Mouse (Mus musculus): Measurements from ENCODE around the gene Cpa4. TPM values are rescaled to one million over a fixed set of nuclear protein-coding genes. Genes with fewer than 3 reads are reported as not detected.

Gene Cpa4
- total and polyA plus RNA-seq, 3 experiments, result not detected

DNA sequence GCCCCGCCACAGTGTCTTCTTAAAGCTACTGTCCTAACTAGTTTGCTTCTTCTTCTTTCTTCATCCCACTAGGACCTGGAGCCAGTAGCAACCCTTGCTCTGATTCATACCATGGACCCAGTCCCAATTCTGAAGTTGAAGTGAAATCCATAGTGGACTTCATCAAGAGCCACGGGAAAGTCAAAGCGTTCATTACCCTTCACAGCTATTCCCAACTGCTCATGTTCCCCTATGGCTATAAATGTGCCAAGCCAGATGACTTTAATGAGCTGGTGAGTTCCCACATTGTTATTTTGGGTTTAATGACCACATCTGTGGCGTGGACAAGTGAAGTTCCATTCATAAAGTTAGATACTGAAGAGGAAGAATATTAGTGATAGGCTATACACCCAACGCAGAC is 14.1 kb upstream of the Cpa4 start:
- Histone ChIP-seq H3K36me3 (ENCODE audit: control insufficient read depth, insufficient read depth, low read length) (no peaks in the 10 kb centered on the region), H3K4me1 (ENCODE audit: control insufficient read depth, insufficient read depth, low read length) (no peaks in the 10 kb centered on the region; the same call in 1 of the 2 replicates), H3K27ac (no peak overlapping the region), H3K9ac (ENCODE audit: low read depth, low read length) (no peak overlapping the region), H3K79me2 (replicated peaks; ENCODE audit: control insufficient read depth, insufficient read depth, low read length) (no peaks in the 10 kb centered on the region), H3K4me3 (no peak overlapping the region), H3K27me3 (ENCODE audit: control insufficient read depth, insufficient read depth, low read length) (no peaks in the 10 kb centered on the region)
- WGBS, result 89% methylated on average over 5 of the region's 5 CpGs
- intact Hi-C loops (cut with DNase I), result no loop called here
- no peak for TF ChIP-seq POLR2A (IDR thresholded peaks at IDR 0.05; ENCODE audit: insufficient read depth, low read depth, low read length)
- TF ChIP-seq CTCF (IDR thresholded peaks at IDR 0.05), result no peak
- no peak for TF ChIP-seq EP300 (IDR thresholded peaks at IDR 0.05; ENCODE audit: insufficient read depth, low read depth, low read length)
- no peak for DNase-seq

DNA sequence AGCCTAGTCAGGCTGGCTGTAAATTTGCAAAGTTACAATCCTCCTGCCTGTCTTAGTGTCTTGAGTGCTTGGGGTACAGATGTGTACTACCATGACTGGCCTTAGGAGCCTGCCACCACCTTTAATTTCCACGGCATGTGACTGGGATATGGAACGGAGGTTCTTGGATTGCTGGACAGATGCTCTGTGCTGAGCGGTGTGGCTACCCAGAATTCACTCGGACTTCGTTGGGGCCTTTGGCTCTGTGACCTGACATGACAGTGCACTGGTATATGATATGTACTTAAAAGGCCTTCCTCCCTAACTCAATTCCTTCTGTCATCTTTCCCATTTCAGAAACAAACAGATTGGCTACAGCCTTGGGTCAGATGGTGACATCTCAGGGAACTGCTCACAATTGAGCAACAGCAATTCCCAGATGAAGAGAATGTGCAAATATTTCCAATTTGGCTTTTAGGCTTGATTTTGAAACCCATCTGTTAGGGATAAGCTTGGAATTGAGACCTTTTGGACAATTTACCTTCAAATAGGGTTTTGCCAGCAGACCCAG is 13.5 kb upstream of the Cpa4 start:
- Histone ChIP-seq H3K79me2 (replicated peaks; ENCODE audit: control insufficient read depth, insufficient read depth, low read length) (no peaks in the 10 kb centered on the region), H3K27me3 (ENCODE audit: control insufficient read depth, insufficient read depth, low read length) (no peaks in the 10 kb centered on the region), H3K27ac (no peak overlapping the region), H3K9ac (ENCODE audit: low read depth, low read length) (no peak overlapping the region), H3K36me3 (ENCODE audit: control insufficient read depth, insufficient read depth, low read length) (no peaks in the 10 kb centered on the region), H3K4me1 (ENCODE audit: control insufficient read depth, insufficient read depth, low read length) (no peaks in the 10 kb centered on the region; the same call in 1 of the 2 replicates), H3K4me3 (no peak overlapping the region)
- intact Hi-C loops (cut with DNase I), result no loop called here
- TF ChIP-seq CTCF (IDR thresholded peaks at IDR 0.05) (no peak), EP300 (IDR thresholded peaks at IDR 0.05; ENCODE audit: insufficient read depth, low read depth, low read length) (no peak)
- WGBS, result 83% methylated on average over 5 of the region's 5 CpGs
- no peak for DNase-seq

DNA sequence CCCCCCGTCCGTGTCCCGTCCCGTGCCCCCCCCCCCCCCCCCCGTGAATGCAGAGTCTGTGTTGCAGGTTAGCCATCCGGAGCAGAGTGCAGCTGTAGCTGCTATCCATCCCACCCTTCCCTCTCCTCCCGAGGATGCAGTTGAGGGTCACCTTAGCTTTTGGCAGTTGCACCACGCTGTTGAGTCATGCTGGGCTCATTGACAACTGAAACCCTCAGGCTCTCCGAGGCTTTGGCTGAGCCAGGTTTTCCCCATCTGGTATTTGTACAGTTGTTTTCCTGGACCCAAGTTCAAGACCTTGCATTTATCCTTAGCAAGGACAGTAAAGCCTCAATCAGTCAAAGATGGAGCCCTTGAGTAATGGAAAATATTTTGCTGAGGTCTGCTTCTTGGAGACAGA is 12.1 kb upstream of the Cpa4 start:
- TF ChIP-seq EP300 (IDR thresholded peaks at IDR 0.05; ENCODE audit: insufficient read depth, low read depth, low read length) (no peak), POLR2A (IDR thresholded peaks at IDR 0.05; ENCODE audit: insufficient read depth, low read depth, low read length) (no peak)
- WGBS, result 10% methylated on average over 8 of the region's 9 CpGs
- no peak overlapping the region for H3K9ac ChIP-seq (ENCODE audit: low read depth, low read length)
- H3K27me3 ChIP-seq (ENCODE audit: control insufficient read depth, insufficient read depth, low read length), result no peaks in the 10 kb centered on the region
- intact Hi-C loops (cut with DNase I), result no loop called here
- H3K36me3 ChIP-seq (ENCODE audit: control insufficient read depth, insufficient read depth, low read length), result no peaks in the 10 kb centered on the region
- H3K4me1 ChIP-seq (ENCODE audit: control insufficient read depth, insufficient read depth, low read length), result no peaks in the 10 kb centered on the region; the same call in 1 of the 2 replicates
- no peak overlapping the region for H3K4me3 ChIP-seq
- no peaks in the 10 kb centered on the region for H3K79me2 ChIP-seq (replicated peaks; ENCODE audit: control insufficient read depth, insufficient read depth, low read length)
- no peak overlapping the region for H3K27ac ChIP-seq
- DNase-seq, result peak; percentile 57 to 68

DNA sequence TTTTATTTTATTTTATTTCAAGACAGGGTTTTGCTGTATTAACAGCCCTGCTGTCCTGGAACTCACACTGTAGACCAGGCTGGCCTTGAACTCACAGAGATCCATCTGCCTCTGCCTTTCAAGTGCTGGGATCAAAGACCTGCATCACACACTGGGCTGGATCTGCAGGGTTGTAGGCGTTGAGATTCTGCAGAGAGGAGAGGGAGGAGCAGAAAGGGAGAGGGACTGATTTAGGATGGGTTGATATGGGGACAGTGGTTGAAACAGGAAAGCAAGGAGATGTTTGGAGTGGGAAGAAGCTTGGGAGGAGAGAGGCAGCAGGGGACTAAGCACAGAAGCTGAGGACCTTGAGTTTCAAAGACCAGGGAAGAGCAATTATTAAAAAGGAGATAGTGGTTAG is 8.4 kb upstream of the Cpa4 start:
- Histone ChIP-seq H3K79me2 (replicated peaks; ENCODE audit: control insufficient read depth, insufficient read depth, low read length) (no peaks in the 10 kb centered on the region), H3K9ac (ENCODE audit: low read depth, low read length) (no peak overlapping the region), H3K4me3 (no peak overlapping the region), H3K36me3 (ENCODE audit: control insufficient read depth, insufficient read depth, low read length) (no peaks in the 10 kb centered on the region), H3K27me3 (ENCODE audit: control insufficient read depth, insufficient read depth, low read length) (no peaks in the 10 kb centered on the region), H3K4me1 (ENCODE audit: control insufficient read depth, insufficient read depth, low read length) (no peaks in the 10 kb centered on the region), H3K27ac (no peak overlapping the region)
- no peak for DNase-seq
- intact Hi-C loops (cut with DNase I), result no loop called here
- TF ChIP-seq EP300 (IDR thresholded peaks at IDR 0.05; ENCODE audit: insufficient read depth, low read depth, low read length) (no peak), POLR2A (IDR thresholded peaks at IDR 0.05; ENCODE audit: insufficient read depth, low read depth, low read length) (no peak), CTCF (IDR thresholded peaks at IDR 0.05) (no peak)
- 69% methylated on average over 1 of the region's 1 CpGs for WGBS

DNA sequence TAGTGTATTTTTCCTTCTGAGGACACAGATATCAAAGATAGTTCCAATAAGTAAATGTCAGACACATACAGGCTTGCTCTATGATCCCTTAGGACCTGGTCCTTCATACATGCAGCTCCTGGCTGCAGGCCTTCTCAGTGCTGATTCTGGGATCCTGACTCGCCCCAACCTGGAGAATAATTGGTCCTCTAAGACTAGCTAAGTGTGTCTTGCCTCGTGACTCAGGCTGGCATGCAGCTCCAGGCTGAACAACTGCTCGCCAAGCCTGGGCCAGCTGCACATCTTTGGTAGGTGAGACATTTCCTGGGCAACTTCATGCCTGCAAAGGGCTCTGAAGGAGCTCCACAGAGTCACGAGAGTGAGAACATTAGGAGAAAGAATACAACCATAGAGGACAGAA is 6.0 kb upstream of the Cpa4 start:
- intact Hi-C loops (cut with DNase I), result no loop called here
- TF ChIP-seq EP300 (IDR thresholded peaks at IDR 0.05; ENCODE audit: insufficient read depth, low read depth, low read length) (no peak), CTCF (IDR thresholded peaks at IDR 0.05) (no peak), POLR2A (IDR thresholded peaks at IDR 0.05; ENCODE audit: insufficient read depth, low read depth, low read length) (no peak)
- Histone ChIP-seq H3K9ac (ENCODE audit: low read depth, low read length) (no peak overlapping the region), H3K4me3 (no peak overlapping the region), H3K4me1 (ENCODE audit: control insufficient read depth, insufficient read depth, low read length) (no peaks in the 10 kb centered on the region), H3K27ac (no peak overlapping the region), H3K27me3 (ENCODE audit: control insufficient read depth, insufficient read depth, low read length) (no peaks in the 10 kb centered on the region), H3K79me2 (replicated peaks; ENCODE audit: control insufficient read depth, insufficient read depth, low read length) (no peaks in the 10 kb centered on the region), H3K36me3 (ENCODE audit: control insufficient read depth, insufficient read depth, low read length) (no peaks in the 10 kb centered on the region)
- DNase-seq, result no peak
- 66% methylated on average over 4 of the region's 4 CpGs for WGBS

DNA sequence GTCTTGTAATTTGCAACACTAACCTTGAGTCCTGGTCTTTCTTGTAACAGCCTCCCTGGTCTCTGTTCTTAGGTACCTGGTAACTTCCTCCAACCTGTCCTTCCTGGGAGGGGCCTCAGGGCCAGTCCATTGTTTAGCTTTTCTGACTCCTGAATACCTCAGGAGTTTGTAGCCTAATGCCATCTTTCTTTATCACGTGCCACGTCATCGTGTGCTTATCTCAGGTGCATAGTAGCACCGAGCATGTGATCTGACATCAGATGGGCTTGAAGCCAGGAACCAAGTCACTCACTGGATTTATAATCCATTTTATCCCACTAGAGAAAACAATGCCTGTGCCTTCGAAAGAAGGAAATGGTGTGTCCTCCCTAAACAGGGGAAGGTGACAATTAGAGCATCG is 4.6 kb upstream of the Cpa4 start:
- Histone ChIP-seq H3K4me3 (no peak overlapping the region), H3K27ac (no peak overlapping the region), H3K4me1 (ENCODE audit: control insufficient read depth, insufficient read depth, low read length) (no peaks in the 10 kb centered on the region), H3K79me2 (replicated peaks; ENCODE audit: control insufficient read depth, insufficient read depth, low read length) (no peaks in the 10 kb centered on the region), H3K9ac (ENCODE audit: low read depth, low read length) (no peak overlapping the region), H3K27me3 (ENCODE audit: control insufficient read depth, insufficient read depth, low read length) (no peaks in the 10 kb centered on the region), H3K36me3 (ENCODE audit: control insufficient read depth, insufficient read depth, low read length) (no peaks in the 10 kb centered on the region)
- no peak for DNase-seq
- WGBS, result 43% methylated on average over 6 of the region's 6 CpGs
- TF ChIP-seq POLR2A (IDR thresholded peaks at IDR 0.05; ENCODE audit: insufficient read depth, low read depth, low read length) (no peak), EP300 (IDR thresholded peaks at IDR 0.05; ENCODE audit: insufficient read depth, low read depth, low read length) (no peak), CTCF (IDR thresholded peaks at IDR 0.05) (no peak)
- intact Hi-C loops (cut with DNase I), result no loop called here

All from heart, adult 2 months (tissue).